Mouse (Mus musculus) heart, embryonic 10.5 days (tissue): ENCODE data around the gene Gm2a. TPM values are rescaled to one million over a fixed set of nuclear protein-coding genes. Genes with fewer than 3 reads are reported as not detected.
A peak's percentile ranks its signal among the peaks of the same experiment; 100 is the strongest.
"Not testable (repeated sequence)": the region's sequence is repeated elsewhere in the genome, so short reads cannot be mapped to it uniquely, and the experiment has no call there.

Source experiments
- DNase-seq: peaks from one replicate; pipeline ENCODE4 v3.0.0-alpha.2; 2017; ENCODE audit warnings: low spot score
- H3K27ac ChIP-seq: fragments of 300-500 bp; sonication (generic); 2 replicates; pipeline ENCODE4 v1.5.1; 2016; ENCODE audit warnings: mild to moderate bottlenecking
- H3K27me3 ChIP-seq: fragments of 300-500 bp; sonication (generic); 2 replicates; pipeline ENCODE4 v1.6.1; 2016; ENCODE audit warnings: mild to moderate bottlenecking; ENCODE audit not compliant: poor library complexity, insufficient read depth, severe bottlenecking
- H3K36me3 ChIP-seq: fragments of 300-500 bp; sonication (generic); 2 replicates; pipeline ENCODE4 v1.6.1; 2016; ENCODE audit warnings: mild to moderate bottlenecking, moderate library complexity
- H3K4me1 ChIP-seq: fragments of 300-500 bp; sonication (generic); 2 replicates; pipeline ENCODE4 v1.6.1; 2016; ENCODE audit warnings: mild to moderate bottlenecking
- H3K4me3 ChIP-seq: fragments of 300-500 bp; sonication (generic); 2 replicates; pipeline ENCODE4 v1.5.1; 2016; ENCODE audit warnings: mild to moderate bottlenecking, moderate library complexity
- H3K9me3 ChIP-seq: fragments of 300-500 bp; sonication (generic); 2 replicates; pipeline ENCODE4 v1.6.1; 2016; ENCODE audit warnings: mild to moderate bottlenecking, moderate library complexity
- WGBS: fragments of 180-500 bp; shearing (Covaris S2); methylation state at CpG from one replicate; pipeline ENCODE4 v1.1.7; 2016; 5-methylcytosine and 5-hydroxymethylcytosine counted together
- polyA plus RNA-seq: library from polyadenylated mRNA; unstranded; fragments of >200 nt; fragmentation: Nextera tagmentation; extraction: Ambion mirVana; gene quantifications from 2 replicates; pipeline ENCODE4 v1.2.1, GENCODE M21; 2016

The Gm2a gene
- polyA plus RNA-seq, 1 experiment from 2014 or later, result 33.5 TPM

DNA sequence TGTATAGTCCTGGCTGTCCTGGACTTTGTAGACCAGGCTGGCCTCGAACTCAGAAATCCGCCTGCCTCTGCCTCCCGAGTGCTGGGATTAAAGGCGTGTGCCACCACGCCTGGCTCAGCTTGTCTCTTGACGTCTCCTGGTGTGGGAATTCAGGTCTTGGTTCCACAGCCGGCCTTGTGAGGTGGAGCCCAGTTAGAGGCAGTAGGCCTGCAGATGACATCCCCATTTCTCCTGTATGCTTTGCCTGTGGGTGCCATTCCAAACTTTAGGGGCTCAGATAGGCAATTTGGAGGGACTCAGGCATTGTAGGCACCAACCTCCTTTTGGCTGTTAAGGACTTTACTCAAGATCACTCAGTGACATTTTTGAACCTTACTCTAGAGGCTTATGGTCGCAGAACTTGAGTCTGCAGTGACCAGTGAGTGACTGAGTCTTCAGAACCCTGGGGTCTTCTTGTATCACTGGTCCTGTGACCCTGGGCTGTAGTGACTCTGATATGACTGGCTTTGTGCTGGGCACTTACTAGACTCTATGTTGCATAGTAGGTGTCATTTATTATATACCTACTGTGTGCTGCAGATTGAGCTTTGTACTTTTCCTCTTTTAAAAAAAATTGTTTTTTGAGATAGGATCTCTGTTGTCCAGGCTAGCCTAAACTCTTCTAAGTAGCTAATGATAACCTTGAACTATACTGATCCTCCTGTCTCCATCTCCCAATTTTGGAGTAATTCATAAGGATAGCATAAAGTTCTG lies 1.3 kb downstream of the Gm2a start:
- peaks cover 27% of the 10 kb centered on the region for H3K4me1 ChIP-seq
- H3K4me3 ChIP-seq, result no peak overlapping the region
- 86% methylated on average over 8 of the region's 8 CpGs for WGBS

DNA sequence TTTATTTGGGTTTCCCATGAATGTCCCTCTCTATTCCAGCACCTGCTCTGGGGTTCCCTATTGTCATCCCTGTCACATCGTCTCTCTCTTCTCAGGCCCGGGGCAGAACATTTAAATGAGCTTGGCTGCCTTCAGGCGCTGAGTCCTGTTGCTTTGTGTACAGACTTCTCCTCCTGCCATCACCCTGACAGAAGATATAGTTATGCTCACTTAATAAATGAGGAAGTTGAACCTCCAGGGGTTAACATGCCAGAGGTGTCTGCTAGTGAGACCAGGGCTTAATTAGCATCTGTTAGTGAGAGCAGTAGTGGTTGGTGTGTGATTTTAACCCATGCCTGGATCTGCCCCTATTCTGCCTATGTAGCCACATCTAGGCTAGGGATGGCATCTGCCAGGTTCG lies 2.0 kb downstream of the Gm2a start:
- no peak for DNase-seq
- Histone ChIP-seq H3K9me3 (no peaks in the 10 kb centered on the region), H3K36me3 (peaks cover 11% of the 10 kb centered on the region), H3K27me3 (no peaks in the 10 kb centered on the region), H3K4me1 (peaks cover 27% of the 10 kb centered on the region), H3K27ac (no peak overlapping the region), H3K4me3 (no peak overlapping the region)
- WGBS, result 74% methylated on average over 4 of the region's 4 CpGs

More for the DNA sequence above, 1.3 kb downstream of the Gm2a start:
- Histone ChIP-seq H3K36me3 (peaks cover 8% of the 10 kb centered on the region), H3K27ac (no peak overlapping the region), H3K27me3 (no peaks in the 10 kb centered on the region), H3K9me3 (no peaks in the 10 kb centered on the region)
- no peak for DNase-seq

DNA sequence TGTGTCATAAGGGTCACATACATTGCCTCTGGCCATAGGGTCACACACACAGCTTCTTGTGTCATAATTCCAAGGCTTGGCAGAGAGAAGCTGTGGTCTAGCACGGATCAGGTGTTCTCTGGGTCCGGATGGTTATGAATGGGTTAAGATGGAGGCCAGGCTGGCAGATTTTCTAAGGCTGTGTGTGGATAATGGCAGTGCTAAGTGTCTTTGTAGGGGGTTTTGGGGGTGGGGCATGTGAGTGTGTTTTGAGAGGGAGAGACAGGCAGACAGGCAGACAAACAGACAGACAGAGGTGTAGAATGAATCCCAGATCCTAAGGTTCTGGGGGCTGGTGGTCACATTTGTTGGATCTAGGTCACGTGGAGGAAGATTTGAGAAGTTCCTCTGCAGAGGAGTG lies 4.1 kb downstream of the Gm2a start:
- no peaks in the 10 kb centered on the region for H3K9me3 ChIP-seq
- no peak overlapping the region for H3K4me3 ChIP-seq
- peaks cover 23% of the 10 kb centered on the region for H3K4me1 ChIP-seq
- peaks cover 27% of the 10 kb centered on the region for H3K36me3 ChIP-seq
- 76% methylated on average over 3 of the region's 3 CpGs for WGBS
- H3K27me3 ChIP-seq, result no peaks in the 10 kb centered on the region
- no peak for DNase-seq
- no peak overlapping the region for H3K27ac ChIP-seq

DNA sequence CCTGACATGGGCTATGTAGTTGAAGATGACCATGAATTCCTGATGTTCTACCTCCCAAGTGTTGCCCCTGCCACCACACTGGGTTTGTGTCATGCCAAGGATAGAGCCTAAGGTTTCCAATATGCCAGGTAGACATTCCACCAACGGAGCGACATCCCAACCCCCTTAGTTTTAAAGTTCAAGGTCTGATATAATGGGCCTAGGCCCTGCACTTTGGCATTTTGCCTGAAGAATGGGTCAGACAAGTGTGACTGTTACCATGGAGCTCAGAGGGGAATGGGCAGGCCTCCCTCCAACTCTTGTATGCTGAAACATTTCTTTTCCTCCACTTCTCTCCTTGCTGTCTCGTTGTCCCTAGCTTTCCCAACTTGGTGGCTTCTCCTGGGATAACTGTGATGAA lies 5.3 kb downstream of the Gm2a start:
- DNase-seq, result no peak
- H3K27ac ChIP-seq, result no peak overlapping the region
- 89% methylated on average over 3 of the region's 3 CpGs for WGBS

DNA sequence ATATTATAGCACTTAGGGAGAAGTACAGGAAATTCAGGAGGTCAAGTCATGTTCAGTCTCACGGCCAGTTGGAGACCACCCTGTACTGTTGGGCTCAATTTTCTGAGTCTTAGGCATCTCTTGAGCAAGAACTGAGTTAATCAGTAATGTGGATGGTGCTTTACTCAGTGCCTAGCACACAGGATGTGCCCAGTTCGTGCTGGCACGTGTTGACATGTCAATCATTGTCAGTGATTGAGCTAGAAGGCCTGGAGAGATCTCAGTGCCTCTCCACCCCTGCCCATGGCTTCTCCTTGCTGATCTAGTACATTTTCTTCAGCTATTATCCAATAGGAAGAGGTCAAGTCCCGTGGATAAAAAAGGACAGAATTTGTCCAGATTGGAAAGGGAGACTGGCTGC lies 7.5 kb downstream of the Gm2a start:
- peaks cover 4% of the 10 kb centered on the region for H3K4me1 ChIP-seq
- no peaks in the 10 kb centered on the region for H3K27me3 ChIP-seq
- no peak overlapping the region for H3K27ac ChIP-seq
- no peaks in the 10 kb centered on the region for H3K9me3 ChIP-seq
- WGBS, result 73% methylated on average over 4 of the region's 4 CpGs
- peaks cover 47% of the 10 kb centered on the region for H3K36me3 ChIP-seq
- no peak overlapping the region for H3K4me3 ChIP-seq
- DNase-seq, result no peak

More for the DNA sequence above, 5.3 kb downstream of the Gm2a start:
- Histone ChIP-seq H3K36me3 (peaks cover 38% of the 10 kb centered on the region), H3K27me3 (no peaks in the 10 kb centered on the region), H3K4me1 (peaks cover 15% of the 10 kb centered on the region), H3K4me3 (no peak overlapping the region), H3K9me3 (no peaks in the 10 kb centered on the region)

DNA sequence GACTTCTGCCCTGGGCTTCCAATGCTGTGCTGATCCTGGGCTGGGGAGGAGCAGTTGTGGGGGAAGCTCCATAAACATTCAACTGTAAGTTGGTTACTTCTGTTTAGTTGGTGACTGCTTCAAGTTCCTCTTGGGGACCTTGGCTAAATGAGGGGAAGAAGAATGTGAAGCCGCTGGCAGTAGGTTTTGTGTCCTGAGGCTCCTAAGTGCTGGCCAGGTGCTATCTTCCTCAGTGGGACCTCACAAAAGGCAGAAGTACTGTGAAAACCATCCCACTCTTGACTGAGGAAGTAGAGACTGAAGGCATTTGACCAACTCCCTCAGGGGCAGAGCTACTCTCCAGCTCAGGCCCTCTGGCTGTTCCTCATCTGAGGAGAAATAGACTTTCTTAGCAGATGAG lies 8.7 kb downstream of the Gm2a start:
- Histone ChIP-seq H3K27ac (no peak overlapping the region), H3K9me3 (no peaks in the 10 kb centered on the region), H3K36me3 (peaks cover 47% of the 10 kb centered on the region), H3K27me3 (no peaks in the 10 kb centered on the region), H3K4me3 (no peak overlapping the region), H3K4me1 (peaks cover 8% of the 10 kb centered on the region)
- DNase-seq, result no peak
- WGBS, result 88% methylated on average over 1 of the region's 1 CpGs

DNA sequence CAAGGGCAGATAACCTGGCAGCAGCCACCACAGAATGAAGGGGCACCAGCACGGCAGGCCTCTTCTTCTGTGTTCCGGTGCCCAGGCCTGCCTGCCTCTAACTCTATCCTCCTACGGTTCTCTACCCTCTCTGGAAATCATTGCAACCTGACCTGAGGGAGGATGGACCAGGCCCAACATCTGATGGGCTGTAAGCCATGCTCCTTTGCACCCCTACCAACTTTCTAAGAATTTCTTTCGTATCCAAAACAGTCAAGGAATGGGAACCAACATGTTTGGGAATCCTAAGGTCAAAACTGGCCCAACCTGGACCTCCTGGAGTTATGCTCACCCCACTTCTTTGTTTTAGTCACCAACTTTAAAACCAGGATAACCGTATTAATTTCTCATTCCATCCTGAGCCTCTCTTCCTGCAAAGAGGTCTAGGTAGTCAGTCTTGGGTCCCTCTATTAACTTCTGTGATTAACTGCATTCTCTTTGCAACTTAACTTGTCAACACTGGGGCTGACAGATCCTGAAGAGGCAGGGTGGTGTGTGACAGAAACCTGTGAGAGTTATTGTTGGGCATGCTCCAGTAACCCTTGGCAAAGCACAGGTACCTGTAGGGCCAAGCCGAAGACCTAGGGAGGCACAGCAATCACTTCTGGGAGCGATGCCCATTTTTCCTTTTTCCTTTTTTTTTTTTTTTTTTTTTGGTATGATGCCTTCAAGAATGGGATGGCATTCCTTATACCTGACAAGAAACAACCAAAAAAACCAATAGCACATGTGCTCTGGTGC lies 11.8 kb downstream of the Gm2a start:
- Histone ChIP-seq H3K27me3 (no peaks in the 10 kb centered on the region), H3K4me1 (peaks cover 20% of the 10 kb centered on the region), H3K9me3 (no peaks in the 10 kb centered on the region), H3K36me3 (peaks cover 38% of the 10 kb centered on the region), H3K4me3 (no peak overlapping the region), H3K27ac (no peak overlapping the region)
- WGBS, result 86% methylated on average over 7 of the region's 7 CpGs
- DNase-seq, result no peak

DNA sequence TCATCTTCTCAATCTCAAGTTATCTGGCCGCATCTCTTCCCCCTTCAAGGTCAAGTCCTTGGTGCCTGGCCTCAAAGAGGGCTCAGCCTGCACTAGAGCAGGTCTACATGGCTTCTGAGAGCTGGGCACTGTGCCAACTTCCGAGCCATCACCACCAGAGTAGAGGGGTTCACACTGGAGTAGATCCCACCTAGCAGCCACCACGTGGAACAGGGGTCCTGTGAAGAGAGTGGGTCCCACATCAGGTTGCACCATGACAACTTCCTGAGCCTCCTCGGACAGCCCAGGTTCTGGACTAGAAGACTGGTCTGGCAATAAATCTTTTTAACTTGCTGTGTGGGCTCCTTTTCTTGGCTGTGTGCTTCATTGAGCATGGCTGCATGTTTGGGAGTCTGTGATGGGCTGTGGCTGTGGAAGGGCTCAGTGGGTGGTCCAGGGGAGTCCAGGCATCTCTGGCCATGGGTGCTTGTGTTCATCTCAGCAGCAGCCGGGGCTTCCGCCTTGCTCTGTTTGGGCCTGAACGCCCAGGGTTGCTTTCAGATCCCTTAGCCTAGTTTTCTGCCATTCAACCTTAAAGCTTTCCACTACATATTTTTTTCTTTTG lies 12.8 kb downstream of the Gm2a start:
- Histone ChIP-seq H3K9me3 (no peaks in the 10 kb centered on the region), H3K4me1 (peaks cover 20% of the 10 kb centered on the region), H3K27me3 (no peaks in the 10 kb centered on the region), H3K27ac (no peak overlapping the region), H3K4me3 (no peak overlapping the region), H3K36me3 (peaks cover 32% of the 10 kb centered on the region)
- DNase-seq, result no peak
- 79% methylated on average over 7 of the region's 7 CpGs for WGBS

DNA sequence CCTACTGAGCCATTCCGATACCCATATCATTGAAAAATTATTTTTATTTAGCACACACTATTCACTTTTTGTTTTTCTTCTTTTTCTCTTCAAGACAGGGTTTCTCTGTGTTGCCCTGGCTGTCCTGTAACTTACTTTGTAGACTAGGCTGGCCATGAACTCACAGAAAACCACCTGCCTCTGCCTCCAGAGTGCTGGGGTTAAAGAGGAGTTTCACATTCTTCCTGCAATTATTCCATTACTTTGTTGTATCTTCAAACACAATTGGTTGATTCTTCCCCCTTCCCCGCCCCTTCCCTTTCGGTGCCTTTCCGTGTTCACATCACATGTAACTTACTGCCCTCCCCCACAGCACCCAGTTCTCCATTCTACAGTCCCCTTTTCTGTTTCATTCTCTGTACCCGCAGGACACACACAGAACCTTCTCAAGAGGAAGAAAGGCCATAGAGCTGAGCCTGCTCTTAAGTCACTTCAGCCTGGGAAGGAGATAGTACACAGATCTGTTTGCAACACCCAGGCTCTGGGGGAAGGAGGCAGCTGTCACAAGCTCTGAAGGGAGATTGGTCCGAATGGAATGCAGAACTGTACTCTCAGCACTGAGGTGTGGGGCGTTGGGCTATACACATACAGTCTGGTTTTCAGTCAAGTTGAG lies 15.4 kb downstream of the Gm2a start:
- Histone ChIP-seq H3K27ac (peak overlapping the region; percentile 83), H3K9me3 (no peaks in the 10 kb centered on the region), H3K27me3 (no peaks in the 10 kb centered on the region), H3K36me3 (peaks cover 8% of the 10 kb centered on the region), H3K4me3 (no peak overlapping the region), H3K4me1 (peaks cover 20% of the 10 kb centered on the region)
- peak; percentile 85 for DNase-seq
- WGBS, result 43% methylated on average over 7 of the region's 7 CpGs

DNA sequence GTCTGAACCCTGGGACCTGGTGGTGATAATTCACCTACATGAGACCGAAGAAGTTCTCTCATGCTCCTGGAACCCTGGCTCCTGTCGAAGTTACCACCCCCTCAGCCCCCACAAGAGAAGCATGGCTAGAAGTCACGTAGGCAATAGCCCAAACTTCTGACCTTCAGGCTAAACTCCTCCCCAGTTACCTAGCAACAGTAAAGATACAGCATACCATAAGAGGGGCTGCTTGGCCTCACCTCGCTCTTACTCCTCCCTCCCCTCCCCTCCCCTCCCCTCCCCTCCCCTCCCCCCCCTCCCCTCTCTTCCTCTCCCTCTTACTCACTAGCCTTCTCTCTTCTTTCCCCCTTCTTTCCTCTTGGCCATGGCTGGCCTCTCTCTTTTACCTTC lies 15.9 kb downstream of the Gm2a start:
- 15% methylated on average over 4 of the region's 4 CpGs for WGBS
- not testable (repeated sequence) for H3K9me3 ChIP-seq, H3K27me3 ChIP-seq, H3K4me3 ChIP-seq, H3K36me3 ChIP-seq
- Histone ChIP-seq H3K27ac (peak overlapping the region; percentile 83), H3K4me1 (peaks cover 20% of the 10 kb centered on the region)
- DNase-seq, result peak; percentile 80

DNA sequence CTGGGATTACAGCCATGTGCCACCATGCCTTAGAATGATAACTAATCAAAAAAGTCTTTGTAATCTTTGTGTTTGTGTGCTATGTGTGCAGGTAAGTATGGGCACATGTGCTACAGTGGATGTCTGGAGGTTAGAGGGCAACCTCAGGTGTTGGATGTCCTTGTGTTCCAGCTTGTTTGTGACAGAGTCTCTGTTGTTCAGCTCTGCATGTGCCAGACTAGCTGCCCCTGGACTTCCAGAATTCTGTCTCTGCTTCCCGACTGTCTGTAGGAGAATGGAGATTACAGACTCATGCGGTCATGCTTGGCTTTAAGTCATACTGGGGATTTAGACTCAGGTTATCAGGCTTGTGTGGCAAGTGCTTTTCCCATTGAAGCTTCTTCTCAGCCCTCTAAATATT lies 16.4 kb downstream of the Gm2a start:
- peak overlapping the region; percentile 83 for H3K27ac ChIP-seq
- H3K9me3 ChIP-seq, result no peaks in the 10 kb centered on the region
- peaks cover 20% of the 10 kb centered on the region for H3K4me1 ChIP-seq
- H3K27me3 ChIP-seq, result no peaks in the 10 kb centered on the region
- WGBS, result 61% methylated on average over 2 of the region's 2 CpGs
- DNase-seq, result no peak
- no peak overlapping the region for H3K4me3 ChIP-seq
- H3K36me3 ChIP-seq, result no peaks in the 10 kb centered on the region

DNA sequence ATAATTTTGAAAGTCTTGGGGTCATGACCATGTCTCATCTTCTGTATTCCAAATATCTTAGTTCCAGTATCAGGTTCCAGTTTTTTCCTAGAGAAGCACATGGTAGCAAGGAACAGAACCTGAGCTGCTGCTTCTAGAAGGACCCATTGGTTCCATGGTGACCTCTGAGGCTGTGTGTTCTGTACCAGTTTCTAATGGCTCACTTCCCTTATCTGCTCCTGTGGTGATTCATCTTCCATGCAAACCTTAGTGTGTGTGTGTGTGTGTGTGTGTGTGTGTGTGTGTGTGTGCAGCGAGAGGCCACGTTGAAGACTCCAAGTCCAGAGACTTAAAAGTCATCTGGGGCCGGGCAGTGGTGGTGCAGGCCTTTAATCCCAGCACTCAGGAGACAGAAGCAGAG lies 18.1 kb downstream of the Gm2a start:
- Histone ChIP-seq H3K36me3 (peaks cover 3% of the 10 kb centered on the region; the same call in 1 of the 2 replicates), H3K27ac (no peak overlapping the region), H3K27me3 (no peaks in the 10 kb centered on the region), H3K4me1 (peaks cover 20% of the 10 kb centered on the region), H3K9me3 (no peaks in the 10 kb centered on the region), H3K4me3 (no peak overlapping the region)
- no peak for DNase-seq
- 94% methylated on average over 3 of the region's 3 CpGs for WGBS

DNA sequence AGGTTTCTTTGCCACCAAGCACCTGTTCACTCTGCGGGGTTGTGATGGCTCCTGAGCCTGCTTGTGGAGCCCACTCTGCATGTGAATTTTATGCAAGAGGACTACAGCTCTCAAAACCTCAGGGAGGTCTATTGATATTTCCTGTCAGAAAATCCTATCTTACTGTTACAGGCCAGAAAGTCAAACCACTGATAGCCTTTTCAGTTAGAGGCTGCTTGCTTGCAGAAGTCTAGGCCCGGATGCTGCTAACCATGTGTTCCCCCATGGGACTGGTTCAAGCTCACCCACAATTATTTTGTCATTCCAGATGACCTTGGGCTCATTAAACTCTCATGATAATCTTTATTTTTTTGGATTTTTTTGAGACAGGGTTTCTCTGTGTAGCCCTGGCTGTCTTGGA lies 19.1 kb downstream of the Gm2a start:
- peaks cover 20% of the 10 kb centered on the region for H3K4me1 ChIP-seq
- H3K36me3 ChIP-seq, result peaks cover 3% of the 10 kb centered on the region; the same call in 1 of the 2 replicates
- H3K4me3 ChIP-seq, result no peak overlapping the region
- no peaks in the 10 kb centered on the region for H3K9me3 ChIP-seq
- no peaks in the 10 kb centered on the region for H3K27me3 ChIP-seq
- DNase-seq, result no peak
- H3K27ac ChIP-seq, result no peak overlapping the region
- WGBS, result 78% methylated on average over 2 of the region's 2 CpGs
